Mouse (Mus musculus): ENCODE data around the gene Gpc2. TPM values are rescaled to one million over a fixed set of nuclear protein-coding genes. Genes with fewer than 3 reads are reported as not detected.

The Gpc2 gene
- under 1 TPM in 2 of 4 experiments, not detected in 2; 0.10 to 0.22 TPM for total RNA-seq (2022)

GRCm38 (mm10) chr5:138279585-138280424 is at the start of gene Gpc2, which contains the start of the genes Gm43720 and Stag3:
TSS of gene Gpc2 (minus strand) at chr5:138280005.
TSS of gene Gm43720 (minus strand) at chr5:138279958.
TSS of gene Stag3 (plus strand) at chr5:138280240.
- DNase-seq (ENCODE audit: low spot score in 2 of 2), result peak; percentile 64 to 66

GRCm38 (mm10) chr5:138312795-138313194 is 33.0 kb upstream of the Gpc2 start:
- DNase-seq (ENCODE audit: low spot score in 2 of 2), result no peak

GRCm38 (mm10) chr5:138299613-138300012 is 19.8 kb upstream of the Gpc2 start:
- no peak for DNase-seq (ENCODE audit: low spot score in 2 of 2)

- no peak for DNase-seq (ENCODE audit: low spot score in 2 of 2)
Observed at GRCm38 (mm10) chr5:138294158-138294557, 14.4 kb upstream of the Gpc2 start.

- DNase-seq (ENCODE audit: low spot score in 2 of 2), result no peak
Observed at GRCm38 (mm10) chr5:138291638-138292037, 11.8 kb upstream of the Gpc2 start.

GRCm38 (mm10) chr5:138287861-138288260 is 8.1 kb upstream of the Gpc2 start:
- no peak for DNase-seq (ENCODE audit: low spot score in 2 of 2)

GRCm38 (mm10) chr5:138283540-138283939 is 3.7 kb upstream of the Gpc2 start:
- no peak for DNase-seq (ENCODE audit: low spot score in 2 of 2)

GRCm38 (mm10) chr5:138281798-138282197 is 2.0 kb upstream of the Gpc2 start:
- no peak for DNase-seq (ENCODE audit: low spot score in 2 of 2)

GRCm38 (mm10) chr5:138280829-138281228 is 1.0 kb upstream of the Gpc2 start:
- no peak for DNase-seq (ENCODE audit: low spot score in 2 of 2)

GRCm38 (mm10) chr5:138280425-138280768 is 592 bp upstream of the Gpc2 start:
- DNase-seq (ENCODE audit: low spot score in 2 of 2), result no peak

GRCm38 (mm10) chr5:138277994-138278393 is 1.8 kb downstream of the Gpc2 start:
- DNase-seq (ENCODE audit: low spot score in 2 of 2), result no peak

- DNase-seq (ENCODE audit: low spot score in 2 of 2), result no peak
Observed at GRCm38 (mm10) chr5:138275216-138276050, 4.4 kb downstream of the Gpc2 start.

- DNase-seq (ENCODE audit: low spot score in 2 of 2), result no peak
Observed at GRCm38 (mm10) chr5:138274186-138274585, 5.6 kb downstream of the Gpc2 start.

GRCm38 (mm10) chr5:138272409-138272923 is 7.3 kb downstream of the Gpc2 start, which contains the start of gene Gal3st4:
TSS of gene Gal3st4 (minus strand) at chr5:138272840.
- DNase-seq (ENCODE audit: low spot score in 2 of 2), result no peak

- DNase-seq (ENCODE audit: low spot score in 2 of 2), result no peak
Observed at GRCm38 (mm10) chr5:138271232-138271631, 8.6 kb downstream of the Gpc2 start.

- DNase-seq (ENCODE audit: low spot score in 2 of 2), result no peak
Observed at GRCm38 (mm10) chr5:138268980-138269379, 10.8 kb downstream of the Gpc2 start.

GRCm38 (mm10) chr5:138267114-138267513 is 12.7 kb downstream of the Gpc2 start:
- DNase-seq (ENCODE audit: low spot score in 2 of 2), result no peak

GRCm38 (mm10) chr5:138265712-138266111 is 14.1 kb downstream of the Gpc2 start:
- no peak for DNase-seq (ENCODE audit: low spot score in 2 of 2)

GRCm38 (mm10) chr5:138264207-138264578 is 15.6 kb downstream of the Gpc2 start:
- no peak for DNase-seq (ENCODE audit: low spot score in 2 of 2)

GRCm38 (mm10) chr5:138263260-138264206 is 16.3 kb downstream of the Gpc2 start, which contains the start of gene BC037034:
TSS of gene BC037034 (minus strand) at chr5:138264033.
- peak; percentile 82 to 84 for DNase-seq (ENCODE audit: low spot score in 2 of 2)

Data from gastrocnemius, adult 8-10 months (tissue).